Mouse (Mus musculus) kidney, embryonic 14.5 days (tissue): ENCODE measurements around the gene Rab4b. TPM values are rescaled to one million over a fixed set of nuclear protein-coding genes. Genes with fewer than 3 reads are reported as not detected.

Experiments
- ATAC-seq: fragments of 200-750 bp; cut with Nextera tagmentation; 2 replicates; pipeline ENCODE4 v1.8.0; 2017; ENCODE audit warnings: moderate number of reproducible peaks, mild to moderate bottlenecking, moderate TSS enrichment, moderate library complexity; ENCODE audit not compliant: low FRiP score, low TSS enrichment
- H3K27ac ChIP-seq: fragments of 300-500 bp; sonication (generic); 2 replicates; pipeline ENCODE4 v1.5.1; 2014; ENCODE audit warnings: low read depth, mild to moderate bottlenecking, low read length, moderate library complexity, mixed read lengths
- H3K27me3 ChIP-seq: fragments of 300-500 bp; sonication (generic); 2 replicates; pipeline ENCODE4 v1.6.1; 2014; ENCODE audit warnings: mild to moderate bottlenecking, low read length; ENCODE audit not compliant: control insufficient read depth, insufficient read depth
- H3K36me3 ChIP-seq: fragments of 300-500 bp; sonication (generic); 2 replicates; pipeline ENCODE4 v1.6.1; 2014; ENCODE audit warnings: low read length, mixed read lengths; ENCODE audit not compliant: control insufficient read depth, insufficient read depth
- H3K4me1 ChIP-seq: fragments of 300-500 bp; sonication (generic); 2 replicates; pipeline ENCODE4 v1.6.1; 2014; ENCODE audit warnings: low read length, mixed read lengths; ENCODE audit not compliant: control insufficient read depth, insufficient read depth
- H3K4me2 ChIP-seq: fragments of 300-500 bp; sonication (generic); replicated peaks from 2 replicates; pipeline ENCODE4 v1.6.1; 2014; ENCODE audit warnings: low read depth, mild to moderate bottlenecking, low read length
- H3K4me3 ChIP-seq: fragments of 300-500 bp; sonication (generic); 2 replicates; pipeline ENCODE4 v1.5.1; 2014; ENCODE audit warnings: mild to moderate bottlenecking, low read length
- H3K9ac ChIP-seq: fragments of 300-500 bp; sonication (generic); 2 replicates; pipeline ENCODE4 v1.6.1; 2014; ENCODE audit warnings: low read depth, mild to moderate bottlenecking, low read length, moderate library complexity
- H3K9me3 ChIP-seq: fragments of 300-500 bp; sonication (generic); 2 replicates; pipeline ENCODE4 v1.6.1; 2016; ENCODE audit warnings: low read length; ENCODE audit not compliant: control insufficient read depth
- WGBS: fragments of 180-500 bp; shearing (Covaris S2); extraction: QIAGEN DNeasy Blood & Tissue Kit; methylation state at CpG from one replicate; pipeline ENCODE4 v1.1.7; 2014; 5-methylcytosine and 5-hydroxymethylcytosine counted together
- polyA plus RNA-seq: library from polyadenylated mRNA; unstranded; fragments of >200 nt; fragmentation: Nextera tagmentation; extraction: Ambion mirVana; gene quantifications from 2 replicates; pipeline ENCODE4 v1.2.1, GENCODE M21; 2014

The Rab4b gene
- polyA plus RNA-seq, 1 experiment from 2014 or later = 51.5 TPM

DNA sequence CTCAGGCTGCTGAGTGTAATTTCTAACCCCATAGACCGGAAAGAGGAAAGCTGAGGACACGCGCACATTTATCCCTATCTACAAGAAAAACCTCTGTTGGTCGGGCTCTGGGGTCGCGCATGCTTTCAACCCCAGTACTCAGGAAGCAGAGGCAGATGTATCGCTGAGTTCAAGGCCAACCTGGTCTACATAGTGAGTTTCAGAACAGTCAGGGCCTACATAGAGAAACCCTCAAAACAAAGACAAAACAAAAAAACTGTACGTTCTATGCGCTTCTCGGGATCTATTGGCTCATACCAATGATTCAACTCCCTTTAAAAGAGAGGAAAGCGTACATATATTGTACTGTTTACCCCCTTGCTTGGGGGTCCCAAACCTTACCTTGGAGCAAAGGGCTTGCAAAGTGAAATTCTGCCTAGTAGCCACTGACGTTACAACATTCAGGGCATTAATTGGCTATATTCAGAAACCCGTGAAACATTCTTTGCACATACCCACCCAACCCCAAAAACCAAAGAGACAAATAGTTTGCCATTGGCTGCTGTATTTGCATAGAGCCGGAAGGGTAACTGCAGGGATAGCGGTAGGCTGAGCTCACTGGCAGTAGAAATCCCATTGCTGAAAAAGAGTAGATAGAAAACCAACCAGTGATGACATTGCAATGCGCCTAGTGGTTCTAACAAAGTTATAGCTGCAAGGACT is 672 bp upstream of the Rab4b start:
- no peak for ATAC-seq
- no peaks in the 10 kb centered on the region for H3K27me3 ChIP-seq
- H3K4me2 ChIP-seq = peak overlapping the region; percentile 59
- H3K4me1 ChIP-seq = 0 out of 2 replicates have a peak, but pooled peaks cover 8% of the 10 kb centered on the region
- H3K36me3 ChIP-seq = peaks cover 10% of the 10 kb centered on the region
- H3K4me3 ChIP-seq = peak overlapping the region; percentile 71
- WGBS = 47% methylated on average over 16 of the region's 16 CpGs
- peak overlapping the region; percentile 77; the same call in 1 of the 2 replicates for H3K27ac ChIP-seq
- no peaks in the 10 kb centered on the region for H3K9me3 ChIP-seq
- H3K9ac ChIP-seq = no peak overlapping the region

DNA sequence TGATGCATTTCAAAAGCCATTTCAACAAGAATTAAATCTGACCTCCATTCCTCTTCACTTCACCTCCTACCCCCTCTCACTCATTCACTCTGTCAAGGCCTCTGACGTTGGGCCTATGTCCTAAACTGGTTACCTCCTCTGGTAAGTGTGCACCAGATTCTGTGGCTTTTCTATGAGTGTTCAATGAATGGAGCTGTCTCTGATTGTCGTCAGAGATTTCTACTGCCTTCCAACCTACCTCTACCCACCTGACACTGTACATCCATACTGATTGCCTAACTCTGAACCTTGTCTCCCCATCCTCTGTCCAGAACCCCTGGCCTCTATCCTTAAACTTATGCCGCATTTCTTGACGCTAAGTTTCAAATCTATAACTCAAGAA is 763 bp downstream of the Rab4b start:
- H3K4me3 ChIP-seq = peak overlapping the region; percentile 71
- H3K36me3 ChIP-seq = peaks cover 7% of the 10 kb centered on the region
- H3K9me3 ChIP-seq = no peaks in the 10 kb centered on the region
- H3K9ac ChIP-seq = peak overlapping the region; percentile 63; the same call in 1 of the 2 replicates
- peak overlapping the region; percentile 90 for H3K27ac ChIP-seq
- H3K4me1 ChIP-seq = 0 out of 2 replicates have a peak, but pooled peaks cover 8% of the 10 kb centered on the region
- whole genome bisulfite sequencing = 16% methylated on average over 4 of the region's 4 CpGs
- no peaks in the 10 kb centered on the region for H3K27me3 ChIP-seq
- ATAC-seq = no peak
- H3K4me2 ChIP-seq = peak overlapping the region; percentile 47

DNA sequence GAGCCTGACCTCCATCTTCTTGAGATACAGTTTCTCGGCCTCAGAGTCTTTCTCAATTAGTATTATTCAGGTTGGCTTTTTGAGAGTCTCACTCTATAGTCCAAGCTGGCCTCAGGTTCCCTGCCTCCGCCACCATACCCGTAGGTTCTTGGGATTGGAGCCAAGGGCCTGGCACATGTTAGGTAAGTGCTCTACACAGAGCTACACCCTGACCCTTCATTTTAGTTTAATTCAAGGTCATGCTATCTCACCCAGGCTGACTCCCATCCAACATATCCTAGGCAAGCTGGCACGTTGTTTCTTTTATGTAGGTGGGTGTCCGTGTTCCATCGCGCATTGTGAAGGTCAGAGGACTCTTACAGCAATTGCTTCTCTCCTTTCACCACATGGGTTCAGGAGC is 3.8 kb downstream of the Rab4b start:
- H3K27ac ChIP-seq = no peak overlapping the region
- 89% methylated on average over 7 of the region's 7 CpGs for WGBS

DNA sequence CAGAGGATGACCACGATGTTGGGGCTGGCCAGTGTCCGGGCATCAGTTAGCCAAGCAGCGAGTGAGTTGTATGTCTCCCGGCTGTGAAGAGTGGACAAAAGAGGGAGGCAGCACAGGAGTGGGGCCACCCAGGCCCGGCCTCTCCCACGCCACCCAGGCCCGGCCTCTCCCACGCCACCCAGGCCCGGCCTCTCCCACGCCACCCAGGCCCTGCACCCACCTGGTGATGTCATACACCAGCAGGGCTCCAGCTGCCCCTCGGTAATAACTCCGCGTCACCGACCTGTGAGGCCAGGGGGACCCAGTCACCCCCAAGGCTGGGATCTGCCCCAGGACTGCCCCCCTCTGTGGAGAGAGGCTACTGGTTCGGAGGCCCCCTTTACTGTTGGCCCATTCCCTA is 4.2 kb downstream of the Rab4b start:
- Histone ChIP-seq H3K9me3 (no peaks in the 10 kb centered on the region), H3K27me3 (no peaks in the 10 kb centered on the region), H3K9ac (no peak overlapping the region), H3K4me3 (no peak overlapping the region), H3K4me1 (0 out of 2 replicates have a peak, but pooled peaks cover 7% of the 10 kb centered on the region), H3K36me3 (peaks cover 24% of the 10 kb centered on the region), H3K27ac (no peak overlapping the region), H3K4me2 (no peak overlapping the region)
- no peak for ATAC-seq
- 87% methylated on average over 15 of the region's 15 CpGs for WGBS

More for the DNA sequence above, 3.8 kb downstream of the Rab4b start:
- Histone ChIP-seq H3K4me1 (0 out of 2 replicates have a peak, but pooled peaks cover 8% of the 10 kb centered on the region), H3K36me3 (peaks cover 23% of the 10 kb centered on the region), H3K4me2 (no peak overlapping the region), H3K27me3 (no peaks in the 10 kb centered on the region), H3K9ac (no peak overlapping the region), H3K4me3 (no peak overlapping the region), H3K9me3 (no peaks in the 10 kb centered on the region)
- ATAC-seq = no peak

DNA sequence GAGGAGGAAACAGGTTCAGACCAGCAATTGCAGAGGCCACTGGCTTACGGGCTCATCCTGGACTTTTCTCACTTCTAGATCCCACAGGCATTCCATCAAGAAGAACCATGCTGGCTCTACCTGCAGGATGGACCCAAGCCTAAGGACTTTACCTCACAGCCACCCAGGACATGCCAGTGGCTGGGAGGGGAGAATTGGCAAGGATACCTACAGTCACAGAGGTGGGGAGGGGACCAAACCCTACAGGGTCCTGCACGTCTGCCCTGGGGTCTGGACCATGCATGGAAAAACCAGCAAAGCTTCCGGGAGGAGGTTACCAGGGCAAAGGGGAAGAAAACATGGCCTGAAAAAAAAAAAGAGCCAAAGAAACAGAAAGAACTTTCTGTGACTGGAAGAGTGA is 7.7 kb downstream of the Rab4b start:
- WGBS = 78% methylated on average over 3 of the region's 3 CpGs
- Histone ChIP-seq H3K36me3 (peaks cover 24% of the 10 kb centered on the region), H3K4me1 (no peaks in the 10 kb centered on the region), H3K4me3 (no peak overlapping the region), H3K9ac (no peak overlapping the region), H3K4me2 (no peak overlapping the region), H3K9me3 (no peaks in the 10 kb centered on the region), H3K27me3 (no peaks in the 10 kb centered on the region), H3K27ac (no peak overlapping the region)
- no peak for ATAC-seq

DNA sequence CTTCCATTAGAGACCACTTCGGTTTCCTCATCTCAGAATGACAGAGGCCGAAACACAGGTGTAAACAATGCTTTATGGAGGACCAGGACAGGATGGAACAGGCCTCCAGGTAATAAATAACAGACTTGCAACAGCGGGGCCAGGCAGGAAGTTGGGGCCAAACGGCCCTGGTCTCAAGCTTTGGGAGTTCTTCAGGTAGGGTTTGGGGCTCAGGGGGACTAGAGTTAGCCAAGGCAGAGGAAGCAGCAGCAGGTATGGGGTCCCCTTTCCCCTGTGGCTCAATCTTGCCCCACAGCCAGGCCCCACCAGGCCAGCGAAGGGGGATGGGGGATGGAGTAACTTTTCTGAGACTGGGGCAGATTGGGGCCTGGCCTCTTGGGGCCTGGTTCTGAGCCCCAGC is 10.3 kb downstream of the Rab4b start:
- ATAC-seq = no peak
- no peak overlapping the region for H3K27ac ChIP-seq

DNA sequence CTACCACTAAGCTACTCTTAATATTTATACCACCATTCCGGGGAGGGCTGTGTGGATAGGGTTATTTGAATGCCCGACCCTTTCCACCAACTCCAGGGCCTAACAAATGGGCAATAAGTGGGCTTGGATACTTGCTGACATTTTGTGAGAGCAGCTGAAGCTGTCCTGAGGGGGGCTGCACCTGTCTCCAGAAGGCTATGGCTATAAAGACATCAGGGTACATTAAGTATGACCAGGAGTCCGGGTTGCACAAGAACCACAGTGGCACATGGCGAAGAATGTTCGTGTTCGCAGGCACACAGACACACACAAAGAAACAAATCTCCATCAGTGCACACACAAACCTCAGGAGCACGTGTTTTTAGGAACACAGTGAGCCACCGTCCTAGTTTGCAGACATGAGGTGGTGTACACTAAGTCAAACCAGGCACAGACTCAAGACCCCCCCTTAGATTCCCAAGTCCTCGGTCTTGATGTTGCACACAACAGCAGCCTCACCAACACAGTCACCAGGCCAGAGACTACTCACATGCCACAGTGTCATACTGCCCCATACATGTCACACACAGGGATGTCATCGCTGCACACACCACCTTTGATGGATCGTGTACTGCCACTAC is 11.1 kb downstream of the Rab4b start:
- ATAC-seq = no peak
- WGBS = 73% methylated on average over 11 of the region's 11 CpGs
- Histone ChIP-seq H3K9ac (peak overlapping the region; percentile 87), H3K9me3 (no peaks in the 10 kb centered on the region), H3K4me2 (peak overlapping the region; percentile 51), H3K4me3 (peak overlapping the region; percentile 73), H3K27me3 (no peaks in the 10 kb centered on the region), H3K36me3 (peaks cover 36% of the 10 kb centered on the region), H3K4me1 (peaks cover 29% of the 10 kb centered on the region), H3K27ac (peak overlapping the region; percentile 97)

More for the DNA sequence above, 10.3 kb downstream of the Rab4b start:
- Histone ChIP-seq H3K4me3 (no peak overlapping the region), H3K9ac (no peak overlapping the region), H3K36me3 (peaks cover 34% of the 10 kb centered on the region), H3K9me3 (no peaks in the 10 kb centered on the region), H3K4me2 (no peak overlapping the region), H3K4me1 (peaks cover 23% of the 10 kb centered on the region), H3K27me3 (no peaks in the 10 kb centered on the region)
- 81% methylated on average over 5 of the region's 5 CpGs for WGBS

DNA sequence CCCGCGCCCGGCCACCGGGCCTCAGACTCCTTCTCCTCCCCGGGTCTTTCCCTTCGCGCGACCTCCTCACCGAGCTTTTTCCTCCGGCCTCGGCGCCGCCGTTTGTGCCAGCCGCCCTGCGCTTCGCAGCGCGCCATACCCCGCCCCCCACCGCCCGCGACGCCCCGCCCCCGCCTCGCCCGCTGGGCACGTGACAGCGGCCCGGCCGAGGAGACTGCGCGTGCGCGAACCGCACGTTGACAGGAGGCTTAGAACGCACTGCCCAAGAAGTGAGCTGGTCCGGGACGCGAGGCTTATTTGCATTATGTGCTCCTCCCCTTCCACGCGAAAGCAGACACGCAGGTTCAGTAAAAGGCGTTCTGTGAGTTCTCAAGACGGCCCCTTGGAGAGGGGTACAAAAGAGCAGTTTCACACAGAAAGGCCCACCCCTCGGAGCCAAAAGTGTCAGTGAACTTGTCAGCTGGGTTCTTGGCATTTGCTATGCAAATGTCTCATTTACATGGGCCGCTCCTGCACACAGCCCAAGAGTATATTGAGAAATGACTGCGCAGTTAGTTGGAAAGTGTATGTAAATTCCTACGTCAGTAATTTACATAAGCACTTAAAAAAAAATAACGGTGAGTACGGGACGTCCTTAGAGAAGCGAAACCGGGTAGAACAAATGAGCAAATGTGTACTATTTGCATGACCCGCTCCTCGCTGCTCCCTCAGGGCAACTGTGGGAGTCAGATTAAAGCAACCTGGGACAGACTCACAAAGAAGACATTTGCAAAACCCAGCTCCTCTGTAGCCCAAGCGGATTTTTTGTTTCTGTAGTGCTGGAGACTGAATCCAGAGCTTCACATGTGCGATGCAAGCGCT is 11.9 kb downstream of the Rab4b start, which contains the start of gene Egln2:
TSS of gene Egln2 (minus strand) at position 189 of the 861 bp plus-strand sequence.
- Histone ChIP-seq H3K9me3 (no peaks in the 10 kb centered on the region), H3K4me3 (peak within 1 kb of the TSS; percentile 73), H3K36me3 (peaks cover 39% of the 10 kb centered on the region), H3K4me2 (peak within 1 kb of the TSS; percentile 51), H3K27me3 (no peaks in the 10 kb centered on the region), H3K4me1 (peaks cover 29% of the 10 kb centered on the region), H3K9ac (peak within 1 kb of the TSS; percentile 87), H3K27ac (peak within 1 kb of the TSS; percentile 97)
- WGBS = 2% methylated on average over 61 of the region's 61 CpGs
- peak; percentile 81 for ATAC-seq
